Mouse (Mus musculus) heart, embryonic 14.5 days (tissue): ENCODE results near the gene Haus7. TPM values are rescaled to one million over a fixed set of nuclear protein-coding genes. Genes with fewer than 3 reads are reported as not detected.
"Not testable (repeated sequence)": the region's sequence is repeated elsewhere in the genome, so short reads cannot be mapped to it uniquely, and the experiment has no call there.

Source experiments
- ATAC-seq: fragments of 200-750 bp; cut with Nextera tagmentation; 2 replicates; pipeline ENCODE4 v1.8.0; 2017; ENCODE audit warnings: low read depth, moderate TSS enrichment; ENCODE audit not compliant: insufficient number of reproducible peaks, insufficient read depth, low FRiP score
- H3K27ac ChIP-seq, 2 experiments: fragments of 200-500 bp in 1 of 2; fragments of 300-500 bp in 1 of 2; sonication (generic) in 1 of 2; replicated peaks in 1 of 2; 2 replicates each; pipeline ENCODE4 v1.5.1; 2012 to 2014; ENCODE audit warnings: low read depth in 2 of 2, low read length in 2 of 2, control low read depth in 1 of 2, mild to moderate bottlenecking in 1 of 2, mixed read lengths in 1 of 2; ENCODE audit not compliant: control insufficient read depth in 1 of 2, insufficient read depth in 1 of 2
- H3K27me3 ChIP-seq: fragments of 300-500 bp; sonication (generic); 2 replicates; pipeline ENCODE4 v1.6.1; 2014; ENCODE audit warnings: mild to moderate bottlenecking, low read length, control low read depth; ENCODE audit not compliant: control insufficient read depth, insufficient read depth
- H3K36me3 ChIP-seq: fragments of 300-500 bp; sonication (generic); 2 replicates; pipeline ENCODE4 v1.6.1; 2014; ENCODE audit warnings: mild to moderate bottlenecking, control low read depth, low read length, mixed read lengths; ENCODE audit not compliant: control insufficient read depth, insufficient read depth
- H3K4me1 ChIP-seq, 2 experiments: fragments of 200-500 bp in 1 of 2; fragments of 300-500 bp in 1 of 2; sonication (generic) in 1 of 2; 2 replicates each; pipeline ENCODE4 v1.6.1; 2012 to 2014; ENCODE audit warnings: low read length in 2 of 2, control low read depth in 1 of 2, mixed read lengths in 1 of 2; ENCODE audit not compliant: control insufficient read depth in 2 of 2, insufficient read depth in 2 of 2
- H3K4me2 ChIP-seq: fragments of 300-500 bp; sonication (generic); 2 replicates; pipeline ENCODE4 v1.6.1; 2014; ENCODE audit warnings: mild to moderate bottlenecking, low read length
- H3K4me3 ChIP-seq, 2 experiments: fragments of 200-500 bp in 1 of 2; fragments of 300-500 bp in 1 of 2; sonication (generic) in 1 of 2; 2 replicates each; pipeline ENCODE4 v1.5.1; 2012 to 2014; ENCODE audit warnings: low read length in 2 of 2, mild to moderate bottlenecking in 2 of 2, control low read depth in 1 of 2, low read depth in 1 of 2, moderate library complexity in 1 of 2; ENCODE audit not compliant: control insufficient read depth in 1 of 2, insufficient read depth in 1 of 2
- H3K9ac ChIP-seq: fragments of 300-500 bp; sonication (generic); 2 replicates; pipeline ENCODE4 v1.6.1; 2014; ENCODE audit warnings: mild to moderate bottlenecking, low read length
- H3K9me3 ChIP-seq: fragments of 300-500 bp; sonication (generic); 2 replicates; pipeline ENCODE4 v1.6.1; 2016; ENCODE audit warnings: low read length, control low read depth; ENCODE audit not compliant: control insufficient read depth
- WGBS: fragments of 180-500 bp; shearing (Covaris S2); extraction: QIAGEN DNeasy Blood & Tissue Kit; methylation state at CpG from one replicate; pipeline ENCODE4 v1.1.7; 2014; 5-methylcytosine and 5-hydroxymethylcytosine counted together
- polyA plus RNA-seq: library from polyadenylated mRNA; unstranded; fragments of >200 nt; fragmentation: Nextera tagmentation; extraction: Ambion mirVana; gene quantifications from 2 replicates; pipeline ENCODE4 v1.2.1, GENCODE M21; 2014

Haus7 gene
- 42.0 and 43.2 TPM in 2 replicates for polyA plus RNA-seq

GRCm38 (mm10) chrX:73458877-73459392, at the start of gene Haus7:
TSS of gene Haus7 (minus strand) at chrX:73459044.
- H3K4me2 ChIP-seq = peak within 1 kb of the TSS; percentile 67
- 22% methylated on average over 26 of the region's 26 CpGs for WGBS
- ATAC-seq = peak; percentile 100
- 0 out of 2 replicates have a peak, but pooled peaks cover 5% of the 10 kb centered on the region for H3K36me3 ChIP-seq
- no peaks in the 10 kb centered on the region for H3K9me3 ChIP-seq
- H3K27ac ChIP-seq = peak within 1 kb of the TSS in 1 of 2 experiments; percentile 25; a peak in 1 of 4 replicates
- H3K4me3 ChIP-seq = peak within 1 kb of the TSS; percentile 48 to 74
- peaks cover 0 to 3% of the 10 kb centered on the region in 2 experiments; a peak in 3 of 4 replicates for H3K4me1 ChIP-seq
- peak within 1 kb of the TSS; percentile 69 for H3K9ac ChIP-seq
- no peaks in the 10 kb centered on the region for H3K27me3 ChIP-seq

GRCm38 (mm10) chrX:73506577-73506976, 47.7 kb upstream of the Haus7 start:
- no peak overlapping the region for H3K27ac ChIP-seq
- ATAC-seq = no peak
- no peaks in the 10 kb centered on the region for H3K36me3 ChIP-seq
- H3K4me2 ChIP-seq = no peak overlapping the region
- H3K4me3 ChIP-seq = no peak overlapping the region
- peaks cover 26% of the 10 kb centered on the region for H3K27me3 ChIP-seq
- no peaks in the 10 kb centered on the region for H3K4me1 ChIP-seq
- H3K9me3 ChIP-seq = no peaks in the 10 kb centered on the region
- WGBS = 71% methylated on average over 4 of the region's 4 CpGs
- H3K9ac ChIP-seq = no peak overlapping the region

GRCm38 (mm10) chrX:73505130-73505735, 46.4 kb upstream of the Haus7 start:
- no peak overlapping the region for H3K4me3 ChIP-seq

GRCm38 (mm10) chrX:73496746-73497145, 37.9 kb upstream of the Haus7 start:
- Histone ChIP-seq H3K4me3 (no peak overlapping the region), H3K9me3 (no peaks in the 10 kb centered on the region), H3K36me3 (peaks cover 3% of the 10 kb centered on the region; the same call in 1 of the 2 replicates), H3K27me3 (peaks cover 10% of the 10 kb centered on the region; the same call in 1 of the 2 replicates), H3K27ac (no peak overlapping the region), H3K4me1 (no peaks in the 10 kb centered on the region), H3K9ac (no peak overlapping the region), H3K4me2 (no peak overlapping the region)
- WGBS = 65% methylated on average over 4 of the region's 4 CpGs
- no peak for ATAC-seq

More at GRCm38 (mm10) chrX:73505130-73505735, 46.4 kb upstream of the Haus7 start:
- H3K9me3 ChIP-seq = no peaks in the 10 kb centered on the region
- H3K27ac ChIP-seq = no peak overlapping the region
- WGBS = 58% methylated on average over 5 of the region's 5 CpGs
- H3K36me3 ChIP-seq = no peaks in the 10 kb centered on the region
- H3K4me1 ChIP-seq = no peaks in the 10 kb centered on the region
- no peak overlapping the region for H3K9ac ChIP-seq
- H3K4me2 ChIP-seq = no peak overlapping the region
- no peak for ATAC-seq
- peaks cover 28% of the 10 kb centered on the region for H3K27me3 ChIP-seq

GRCm38 (mm10) chrX:73493567-73493966, 34.7 kb upstream of the Haus7 start:
- WGBS = 8% methylated on average over 1 of the region's 2 CpGs
- not testable (repeated sequence) for H3K27ac ChIP-seq, ATAC-seq, H3K4me1 ChIP-seq, H3K9ac ChIP-seq, H3K36me3 ChIP-seq, H3K4me2 ChIP-seq, H3K4me3 ChIP-seq, H3K9me3 ChIP-seq, H3K27me3 ChIP-seq

GRCm38 (mm10) chrX:73490804-73491203, 32.0 kb upstream of the Haus7 start:
- Histone ChIP-seq H3K27me3 (no peaks in the 10 kb centered on the region), H3K9me3 (no peaks in the 10 kb centered on the region), H3K36me3 (peaks cover 8% of the 10 kb centered on the region; the same call in 1 of the 2 replicates), H3K4me2 (no peak overlapping the region), H3K27ac (no peak overlapping the region), H3K4me3 (no peak overlapping the region), H3K9ac (no peak overlapping the region), H3K4me1 (no peaks in the 10 kb centered on the region)
- WGBS = 72% methylated on average over 3 of the region's 3 CpGs
- no peak for ATAC-seq

GRCm38 (mm10) chrX:73490186-73490585, 31.3 kb upstream of the Haus7 start:
- H3K27me3 ChIP-seq = no peaks in the 10 kb centered on the region
- H3K27ac ChIP-seq = no peak overlapping the region
- H3K4me1 ChIP-seq = no peaks in the 10 kb centered on the region
- no peak for ATAC-seq
- H3K9me3 ChIP-seq = no peaks in the 10 kb centered on the region
- 49% methylated on average over 4 of the region's 4 CpGs for WGBS
- H3K36me3 ChIP-seq = peaks cover 5% of the 10 kb centered on the region; the same call in 1 of the 2 replicates
- H3K4me2 ChIP-seq = no peak overlapping the region
- H3K9ac ChIP-seq = no peak overlapping the region
- no peak overlapping the region for H3K4me3 ChIP-seq
